Mouse (Mus musculus): ENCODE measurements around the gene Tigd3. TPM values are rescaled to one million over a fixed set of nuclear protein-coding genes. Genes with fewer than 3 reads are reported as not detected.

Gene Tigd3
- polyA plus RNA-seq (2012), result 0.84 and 1.3 TPM in 2 replicates

GRCm38 (mm10) chr19:5894002-5894678, at the start of gene Tigd3:
TSS of gene Tigd3 (minus strand) at chr19:5894149.

GRCm38 (mm10) chr19:5924713-5925093, 30.8 kb upstream of the Tigd3 start, which contains the start of gene Cdc42ep2:
TSS of gene Cdc42ep2 (minus strand) at chr19:5924816.

GRCm38 (mm10) chr19:5913007-5913719, 19.2 kb upstream of the Tigd3 start, which contains the start of gene Dpf2:
TSS of gene Dpf2 (minus strand) at chr19:5913010.

GRCm38 (mm10) chr19:5877618-5878361, 16.2 kb downstream of the Tigd3 start, which contains the start of gene Slc25a45:
TSS of gene Slc25a45 (plus strand) at chr19:5877808.

GRCm38 (mm10) chr19:5874969-5875480, 18.9 kb downstream of the Tigd3 start, which contains the start of gene Frmd8:
TSS of gene Frmd8 (minus strand) at chr19:5875274.

Other genes with a start within 250 kb of the Tigd3 start
- gene Sipa1, start 230.4 kb downstream of the Tigd3 start, polyA plus RNA-seq (2012), result 234 and 255 TPM in 2 replicates
- gene Map3k11, start 205.4 kb downstream of the Tigd3 start, polyA plus RNA-seq (2012), result 229 and 246 TPM in 2 replicates
- 233 and 270 TPM in 2 replicates for gene Pcnx3, start 205.2 kb downstream of the Tigd3 start, polyA plus RNA-seq (2012)
- gene Kcnk7, start 189.8 kb downstream of the Tigd3 start, polyA plus RNA-seq (2012), result 0.37 and 0.54 TPM in 2 replicates
- gene Ehbp1l1, start 167.8 kb downstream of the Tigd3 start, polyA plus RNA-seq (2012), result 87.7 and 93.6 TPM in 2 replicates
- 138 and 143 TPM in 2 replicates for gene Fam89b, start 164.5 kb downstream of the Tigd3 start, polyA plus RNA-seq (2012)
- gene Ltbp3, start 153.2 kb downstream of the Tigd3 start, polyA plus RNA-seq (2012), result 47.2 and 67.1 TPM in 2 replicates
- 78.1 and 93.1 TPM in 2 replicates for gene Scyl1, start 122.7 kb downstream of the Tigd3 start, polyA plus RNA-seq (2012)
- 27.8 and 28.3 TPM in 2 replicates for gene Frmd8, start 18.9 kb downstream of the Tigd3 start, polyA plus RNA-seq (2012)
- gene Slc25a45, start 16.3 kb downstream of the Tigd3 start, polyA plus RNA-seq (2012), result 8.4 and 9.5 TPM in 2 replicates
- gene Dpf2, start 18.9 kb upstream of the Tigd3 start, polyA plus RNA-seq (2012), result 48.2 and 61.9 TPM in 2 replicates
- 0.10 and 0.20 TPM in 2 replicates for gene Cdc42ep2, start 30.7 kb upstream of the Tigd3 start, polyA plus RNA-seq (2012)
- gene Pola2, start 70.1 kb upstream of the Tigd3 start, polyA plus RNA-seq (2012), result 41.2 and 48.3 TPM in 2 replicates
- gene Slc22a20, start 92.0 kb upstream of the Tigd3 start, polyA plus RNA-seq (2012), result not detected in 2 replicates
- 105 and 106 TPM in 2 replicates for gene Capn1, start 121.7 kb upstream of the Tigd3 start, polyA plus RNA-seq (2012)
- 167 and 179 TPM in 2 replicates for gene Syvn1, start 152.4 kb upstream of the Tigd3 start, polyA plus RNA-seq (2012)
- 22.3 and 22.4 TPM in 2 replicates for gene Mrpl49, start 163.6 kb upstream of the Tigd3 start, polyA plus RNA-seq (2012)
- 4,552 and 5,111 TPM in 2 replicates for gene Fau, start 163.7 kb upstream of the Tigd3 start, polyA plus RNA-seq (2012)
- 62.2 and 69.2 TPM in 2 replicates for gene Znhit2, start 167.0 kb upstream of the Tigd3 start, polyA plus RNA-seq (2012)
- gene Tm7sf2, start 174.2 kb upstream of the Tigd3 start, polyA plus RNA-seq (2012), result 10.4 and 10.7 TPM in 2 replicates
- 42.3 and 58.6 TPM in 2 replicates for gene Vps51, start 183.1 kb upstream of the Tigd3 start, polyA plus RNA-seq (2012)
- not detected in 2 replicates for gene Tmem262, start 185.9 kb upstream of the Tigd3 start, polyA plus RNA-seq (2012)
- 0.47 and 1.4 TPM in 2 replicates for gene Gm28374, start 188.1 kb upstream of the Tigd3 start, polyA plus RNA-seq (2012)
- gene Zfpl1, start 190.8 kb upstream of the Tigd3 start, polyA plus RNA-seq (2012), result 69.2 and 77.1 TPM in 2 replicates
- gene Cdca5, start 190.8 kb upstream of the Tigd3 start, polyA plus RNA-seq (2012), result 10.9 and 13.6 TPM in 2 replicates
- 2.3 and 3.3 TPM in 2 replicates for gene AC131692.1, start 200.3 kb upstream of the Tigd3 start, polyA plus RNA-seq (2012)
- gene Naaladl1, start 211.6 kb upstream of the Tigd3 start, polyA plus RNA-seq (2012), result 0.07 and 0.37 TPM in 2 replicates
- gene Sac3d1, start 224.5 kb upstream of the Tigd3 start, polyA plus RNA-seq (2012), result 57.7 and 61.3 TPM in 2 replicates
- gene Snx15, start 234.2 kb upstream of the Tigd3 start, polyA plus RNA-seq (2012), result 117 and 133 TPM in 2 replicates
- gene Batf2, start 246.8 kb upstream of the Tigd3 start, polyA plus RNA-seq (2012), result 0.92 and 1.5 TPM in 2 replicates
- gene Arl2, start 247.4 kb upstream of the Tigd3 start, polyA plus RNA-seq (2012), result 54.7 and 67.6 TPM in 2 replicates